Mouse (Mus musculus) cerebellum, adult 2 months (tissue): ENCODE measurements at regions not wholly inside any gene's neighbourhood (a gene's known extent, or its start where the extent isn't known, plus 50 kb on each side); places are given as distances from the start of the nearest gene placed in this dataset.

Source experiments
- DNase-seq, 2 experiments: peaks; one replicate each; pipeline ENCODE4 v3.0.0; 2021
- H3K27ac ChIP-seq: fragments of 200-500 bp; 2 replicates; pipeline ENCODE4 v1.5.1; 2012; ENCODE audit warnings: low read length, control low read depth, inconsistent platforms; ENCODE audit not compliant: insufficient read depth
- H3K27me3 ChIP-seq: fragments of 200-500 bp; 2 replicates; pipeline ENCODE4 v1.6.1; 2012; ENCODE audit warnings: inconsistent platforms, mild to moderate bottlenecking, low read length, moderate library complexity; ENCODE audit not compliant: control insufficient read depth, insufficient read depth
- H3K4me1 ChIP-seq: fragments of 200-500 bp; 2 replicates; pipeline ENCODE4 v1.6.1; 2011; ENCODE audit warnings: low read length; ENCODE audit not compliant: control insufficient read depth, insufficient read depth
- H3K4me3 ChIP-seq: fragments of 200-500 bp; replicated peaks from 2 replicates; pipeline ENCODE3; 2011; ENCODE audit warnings: mild to moderate bottlenecking, low read depth, low read length, control low read depth; ENCODE audit not compliant: insufficient read depth
- CTCF ChIP-seq: fragments of 200-500 bp; IDR thresholded peaks from 2 replicates; pipeline ENCODE4 v1.5.1; 2011; ENCODE audit warnings: low read depth, mild to moderate bottlenecking, control low read depth, low read length, moderate library complexity, borderline replicate concordance; ENCODE audit not compliant: insufficient read depth
- POLR2A ChIP-seq: fragments of 200-500 bp; IDR thresholded peaks from 2 replicates; pipeline ENCODE4 v1.6.1; 2011; ENCODE audit warnings: low read length, control low read depth, borderline replicate concordance; ENCODE audit not compliant: insufficient read depth
- WGBS: fragments of 180-500 bp; shearing (Covaris S2); methylation state at CpG from one replicate; pipeline ENCODE4 v1.1.7; 2018; 5-methylcytosine and 5-hydroxymethylcytosine counted together

- H3K27me3 ChIP-seq, result no peaks in the 10 kb centered on the region; the same call in 1 of the 2 replicates
- 91% methylated on average over 3 of the region's 3 CpGs for WGBS
- peak in 1 of 2 experiments; percentile 13 for DNase-seq
- H3K4me1 ChIP-seq, result no peaks in the 10 kb centered on the region
- no peak overlapping the region for H3K4me3 ChIP-seq
- TF ChIP-seq CTCF (no peak), POLR2A (no peak)
- H3K27ac ChIP-seq, result no peak overlapping the region
Observed at GRCm38 (mm10) chr6:31871766-31872165, 178.3 kb upstream of the 1700012A03Rik start.

GRCm38 (mm10) chr6:31861996-31862395 lies 188.1 kb upstream of the 1700012A03Rik start:
- no peak for DNase-seq
- TF ChIP-seq POLR2A (no peak), CTCF (no peak)
- H3K27ac ChIP-seq, result no peak overlapping the region
- 56% methylated on average over 7 of the region's 7 CpGs for WGBS
- no peak overlapping the region for H3K4me3 ChIP-seq
- no peaks in the 10 kb centered on the region for H3K4me1 ChIP-seq
- H3K27me3 ChIP-seq, result no peaks in the 10 kb centered on the region

DNA sequence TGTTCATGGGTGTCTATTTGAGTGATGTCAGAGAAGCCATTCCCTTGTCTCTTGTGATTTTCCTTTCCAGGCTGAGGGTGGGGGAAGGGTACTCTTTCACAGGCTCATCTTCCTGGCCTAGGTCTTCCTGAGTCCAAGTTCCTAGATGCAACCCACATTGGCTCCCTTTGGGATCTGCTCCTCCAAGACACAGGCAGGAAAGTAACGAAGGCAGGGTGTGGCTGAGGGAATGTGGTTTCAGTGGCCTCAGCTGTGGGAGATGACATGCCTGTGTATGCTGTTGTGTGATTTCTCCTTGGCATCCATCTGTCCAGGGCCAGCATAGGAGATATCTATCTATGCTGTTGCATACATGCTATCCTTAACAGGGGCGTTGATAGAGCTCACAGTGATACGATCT lies 190.4 kb upstream of the 1700012A03Rik start:
- no peak for DNase-seq
- Histone ChIP-seq H3K27me3 (no peaks in the 10 kb centered on the region), H3K27ac (no peak overlapping the region), H3K4me1 (no peaks in the 10 kb centered on the region), H3K4me3 (no peak overlapping the region)
- TF ChIP-seq CTCF (no peak), POLR2A (no peak)
- 94% methylated on average over 3 of the region's 3 CpGs for WGBS

DNA sequence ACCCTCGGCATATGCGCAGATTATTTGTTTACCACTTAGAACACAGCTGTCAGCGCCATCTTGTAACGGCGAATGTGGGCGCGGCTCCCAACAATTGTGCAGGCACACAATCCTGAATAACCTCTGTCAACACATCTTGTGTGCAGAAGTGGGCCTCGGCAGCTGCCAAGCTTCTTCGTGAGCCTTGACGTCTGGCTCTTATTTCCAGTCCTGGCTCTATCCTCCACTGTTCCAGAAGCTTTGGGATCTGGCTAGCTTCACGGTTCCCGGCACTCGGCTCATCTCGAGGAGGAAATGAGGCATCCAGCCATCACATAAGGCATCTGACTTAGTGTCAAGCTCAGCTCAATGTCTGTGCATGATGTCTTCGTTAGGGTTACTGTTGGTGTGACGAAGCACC lies 195.8 kb upstream of the 1700012A03Rik start:
- no peak for TF ChIP-seq CTCF
- TF ChIP-seq POLR2A, result no peak
- Histone ChIP-seq H3K27me3 (no peaks in the 10 kb centered on the region), H3K4me3 (no peak overlapping the region), H3K4me1 (no peaks in the 10 kb centered on the region), H3K27ac (no peak overlapping the region)
- 81% methylated on average over 16 of the region's 16 CpGs for WGBS
- no peak for DNase-seq

DNA sequence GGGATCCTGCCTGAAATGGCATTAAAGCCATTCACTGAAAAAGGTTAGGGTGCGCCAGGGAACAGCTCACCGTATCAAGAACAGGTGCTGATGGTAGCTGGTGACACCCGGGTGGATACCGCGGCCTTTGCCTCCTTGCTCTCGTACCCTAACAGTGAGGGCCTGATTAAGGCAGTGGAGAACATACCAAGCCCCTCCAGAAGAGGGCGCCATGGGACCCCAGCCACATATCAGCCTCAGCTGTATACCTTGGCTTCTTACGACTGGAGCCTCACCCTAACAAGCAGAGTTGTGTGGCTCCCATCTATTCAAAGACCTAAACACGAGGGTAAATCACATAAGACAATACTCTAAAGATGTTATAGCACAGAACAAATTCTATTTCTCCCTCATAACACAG lies 203.7 kb upstream of the 1700012A03Rik start:
- WGBS, result 87% methylated on average over 9 of the region's 9 CpGs
- Histone ChIP-seq H3K27me3 (no peaks in the 10 kb centered on the region), H3K4me1 (no peaks in the 10 kb centered on the region), H3K27ac (no peak overlapping the region), H3K4me3 (no peak overlapping the region)
- DNase-seq, result no peak
- no peak for TF ChIP-seq CTCF
- TF ChIP-seq POLR2A, result no peak

DNA sequence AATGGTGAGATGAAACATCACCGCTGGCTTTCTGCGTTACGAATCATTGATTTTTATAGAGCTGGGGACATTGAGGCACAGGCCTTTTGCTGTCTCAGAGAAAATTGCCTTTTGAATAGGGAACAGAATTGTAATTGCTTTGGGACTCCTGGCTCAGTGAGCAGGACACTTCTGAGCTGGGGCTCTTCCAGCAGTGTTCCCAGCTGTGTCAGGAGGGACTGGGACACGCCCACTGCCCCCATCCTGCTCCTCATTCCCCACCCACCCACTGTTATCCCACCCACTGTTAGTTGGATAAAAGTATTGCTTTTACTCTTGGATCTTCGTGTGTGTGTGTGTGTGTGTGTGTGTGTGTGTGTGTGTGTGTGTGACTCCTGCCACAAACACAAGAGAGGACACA lies 204.4 kb upstream of the 1700012A03Rik start:
- no peak for DNase-seq
- WGBS, result 83% methylated on average over 5 of the region's 5 CpGs
- Histone ChIP-seq H3K4me3 (no peak overlapping the region), H3K27me3 (no peaks in the 10 kb centered on the region), H3K4me1 (no peaks in the 10 kb centered on the region), H3K27ac (no peak overlapping the region)
- TF ChIP-seq POLR2A, result no peak
- TF ChIP-seq CTCF, result no peak

DNA sequence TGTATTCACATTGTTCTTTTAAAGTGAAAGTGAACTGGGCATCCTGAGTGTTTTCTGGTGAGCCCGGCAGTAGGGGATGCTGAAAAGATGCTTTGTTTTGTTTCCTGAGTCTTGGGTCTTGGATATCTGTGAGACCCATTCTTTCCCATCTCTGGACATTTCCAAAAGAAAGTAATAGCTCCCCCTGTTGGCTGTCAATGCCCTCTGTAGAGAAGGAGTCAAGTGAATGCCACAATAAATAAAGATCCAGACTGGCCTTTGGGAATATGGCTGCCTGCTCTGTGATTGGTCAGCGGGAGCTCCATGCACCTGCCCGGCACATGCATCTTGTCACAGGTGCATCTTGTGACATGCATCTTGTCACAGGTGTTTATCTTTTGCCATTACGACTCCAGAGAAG lies 209.4 kb upstream of the 1700012A03Rik start:
- TF ChIP-seq CTCF (0 out of 2 replicates have a peak, but pooled peaks have one; percentile 28), POLR2A (no peak)
- Histone ChIP-seq H3K27ac (no peak overlapping the region), H3K27me3 (no peaks in the 10 kb centered on the region), H3K4me3 (no peak overlapping the region), H3K4me1 (no peaks in the 10 kb centered on the region)
- DNase-seq, result no peak
- 86% methylated on average over 4 of the region's 4 CpGs for WGBS

- WGBS, result 55% methylated on average over 1 of the region's 1 CpGs
- Histone ChIP-seq H3K4me1 (no peaks in the 10 kb centered on the region), H3K27ac (no peak overlapping the region), H3K27me3 (no peaks in the 10 kb centered on the region), H3K4me3 (no peak overlapping the region)
- TF ChIP-seq CTCF (0 out of 2 replicates have a peak, but pooled peaks have one; percentile 18), POLR2A (no peak)
- DNase-seq, result no peak
Observed at GRCm38 (mm10) chr6:31838588-31838987, 211.5 kb upstream of the 1700012A03Rik start.
